Mouse (Mus musculus): ENCODE measurements around the gene Cxcl10.

GRCm38 (mm10) chr5:92309681-92310511 is 38.8 kb downstream of the Cxcl10 start, which contains the start of gene Sdad1:
- TF ChIP-seq HCFC1 (IDR thresholded peaks at IDR 0.05; ENCODE audit: borderline replicate concordance, insufficient read depth, low read length) (peak; percentile 54; the same call in 1 of the 2 replicates), ZNF384 (IDR thresholded peaks at IDR 0.05; ENCODE audit: low read depth, low read length) (no peak)
